Mouse (Mus musculus) bone marrow, adult 2 months (tissue): ENCODE measurements around the gene Hist1h4a. TPM values are rescaled to one million over a fixed set of nuclear protein-coding genes. Genes with fewer than 3 reads are reported as not detected.
"Not testable (repeated sequence)": the region's sequence is repeated elsewhere in the genome, so short reads cannot be mapped to it uniquely, and the experiment has no call there.

ENCODE experiments used
- H3K27ac ChIP-seq: fragments of 200-500 bp; 2 replicates; pipeline ENCODE4 v1.5.1; 2012; ENCODE audit warnings: low read depth, mild to moderate bottlenecking, control low read depth, inconsistent platforms, low read length; ENCODE audit not compliant: control insufficient read depth, poor library complexity, insufficient read depth
- H3K4me1 ChIP-seq: fragments of 200-500 bp; 2 replicates; pipeline ENCODE4 v1.6.1; 2011; ENCODE audit warnings: low read length; ENCODE audit not compliant: control insufficient read depth, insufficient read depth
- H3K4me3 ChIP-seq: fragments of 200-500 bp; replicated peaks from 2 replicates; pipeline ENCODE3; 2011; ENCODE audit warnings: mild to moderate bottlenecking, low read depth, low read length, control low read depth; ENCODE audit not compliant: control insufficient read depth
- CTCF ChIP-seq: fragments of 200-500 bp; IDR thresholded peaks from 2 replicates; pipeline ENCODE4 v1.5.1; 2011; ENCODE audit warnings: low read length, control low read depth; ENCODE audit not compliant: control insufficient read depth, insufficient read depth
- POLR2A ChIP-seq: fragments of 200-500 bp; IDR thresholded peaks from 2 replicates; pipeline ENCODE4 v1.6.1; 2011; ENCODE audit warnings: low read depth, mild to moderate bottlenecking, control low read depth, low read length, borderline replicate concordance; ENCODE audit not compliant: control insufficient read depth
- WGBS: fragments of 180-500 bp; shearing (Covaris S2); methylation state at CpG from one replicate; pipeline ENCODE4 v1.1.7; 2018; 5-methylcytosine and 5-hydroxymethylcytosine counted together
- polyA plus RNA-seq: library from polyadenylated mRNA; stranded (reverse); fragments of >200 nt; gene quantifications from 2 replicates; pipeline ENCODE4 v1.2.4, GENCODE M21; 2011; ENCODE audit warnings: low replicate concordance; ENCODE audit not compliant: missing spikeins, insufficient read depth, insufficient read length

Gene Hist1h4a
- polyA plus RNA-seq = 62.7 and 98.3 TPM in 2 replicates

DNA sequence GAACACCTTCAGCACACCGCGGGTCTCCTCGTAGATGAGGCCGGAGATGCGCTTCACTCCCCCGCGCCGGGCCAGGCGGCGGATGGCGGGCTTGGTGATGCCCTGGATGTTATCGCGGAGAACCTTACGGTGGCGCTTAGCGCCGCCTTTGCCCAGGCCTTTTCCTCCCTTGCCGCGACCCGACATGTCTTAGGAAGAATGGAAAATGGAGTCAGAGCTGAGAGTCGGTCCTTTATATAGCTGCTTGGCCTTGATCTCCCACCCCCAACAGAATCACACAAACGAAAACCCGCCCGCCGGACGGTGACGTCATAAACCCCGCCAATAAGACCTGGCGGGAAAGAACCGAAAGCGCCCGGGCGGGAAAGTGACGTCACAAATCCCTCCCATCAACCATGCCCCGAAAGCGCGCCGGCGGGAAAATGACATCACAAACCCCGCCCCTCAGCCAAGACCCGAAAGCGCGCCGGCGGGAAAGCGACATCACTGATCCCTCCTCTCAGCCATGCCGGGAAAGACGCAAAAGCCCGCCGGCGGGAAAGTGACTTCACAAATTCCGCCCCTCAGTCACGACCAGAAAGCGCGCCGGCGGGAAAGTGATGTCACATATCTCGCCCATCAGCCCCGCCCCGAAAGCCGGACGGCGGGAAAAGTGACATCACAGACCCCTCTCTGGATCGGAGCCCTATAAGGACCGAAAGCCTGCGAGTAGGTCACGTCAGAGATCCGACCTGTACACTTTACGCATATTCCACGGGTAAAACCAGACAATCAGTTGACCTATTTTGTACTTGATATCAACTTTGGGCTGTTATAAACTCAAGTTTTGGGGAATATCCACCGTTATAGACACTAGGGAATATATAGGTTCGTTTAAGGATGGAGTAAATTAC lies at the start of gene Hist1h4a:
Hist1h4a (minus strand) TSS at position 259 of the 893 bp plus-strand sequence.
- WGBS = under 1% methylated on average over 67 of the region's 72 CpGs
- H3K4me3 ChIP-seq = peak within 1 kb of the TSS; percentile 66
- H3K27ac ChIP-seq = peak within 1 kb of the TSS; percentile 99
- no peaks in the 10 kb centered on the region; the same call in 1 of the 2 replicates for H3K4me1 ChIP-seq
- TF ChIP-seq CTCF (no peak), POLR2A (peak; percentile 93)

DNA sequence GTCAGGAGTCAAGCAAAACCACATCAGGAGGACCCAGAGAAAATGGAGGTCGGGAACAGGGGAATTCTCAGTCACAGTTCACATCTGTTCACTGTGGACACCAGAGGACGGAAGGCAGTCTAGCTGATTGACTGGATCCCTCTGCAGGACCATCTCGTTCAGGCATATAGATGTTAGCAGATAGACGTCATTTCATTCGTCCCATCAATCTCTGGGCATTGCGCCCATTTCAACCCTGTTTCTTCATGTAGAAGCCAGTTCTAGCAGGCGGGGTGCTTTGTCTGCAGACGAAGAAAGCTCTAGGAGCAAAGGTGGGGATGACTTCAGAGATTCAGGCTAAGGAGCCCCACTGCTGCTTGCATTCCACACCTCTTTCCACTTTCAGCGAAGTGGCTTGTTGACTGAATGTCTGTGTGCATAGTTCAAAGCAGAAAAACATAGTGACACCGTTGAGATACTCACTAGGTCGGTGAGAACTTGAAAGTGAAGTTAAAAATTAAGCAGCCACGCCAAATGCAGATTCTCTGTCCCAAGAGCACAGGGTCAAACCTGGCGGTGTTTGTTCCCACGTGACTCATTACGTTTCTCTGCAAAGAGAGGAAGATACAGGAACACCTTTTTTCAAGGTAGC lies 45.5 kb upstream of the Hist1h4a start, which contains the start of gene Slc17a2:
Slc17a2 (plus strand) TSS at position 572 of the 631 bp plus-strand sequence.
- Histone ChIP-seq H3K4me3 (no peak within 1 kb of the TSS), H3K27ac (no peak within 1 kb of the TSS), H3K4me1 (no peaks in the 10 kb centered on the region)
- TF ChIP-seq POLR2A (no peak), CTCF (no peak)
- WGBS = 81% methylated on average over 15 of the region's 15 CpGs

DNA sequence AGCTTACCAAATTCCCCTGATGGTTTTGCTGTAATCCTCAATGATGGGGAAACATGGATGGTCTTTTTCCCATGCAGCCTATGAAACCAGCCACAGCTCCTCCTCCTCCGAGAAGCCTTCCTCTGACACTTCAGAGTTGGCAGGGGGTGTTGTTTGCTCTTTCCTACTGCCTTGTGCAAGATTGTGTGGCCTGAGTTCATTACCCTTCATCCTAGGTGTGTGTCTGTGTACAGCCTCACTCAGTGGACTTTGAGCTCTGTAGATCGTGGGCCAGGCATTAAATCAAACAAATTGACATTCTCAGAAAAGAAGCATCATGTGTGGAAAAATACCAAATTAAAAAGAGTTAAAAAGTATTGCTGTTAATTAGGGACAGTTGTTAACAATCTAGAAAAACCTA lies 43.5 kb upstream of the Hist1h4a start:
- no peaks in the 10 kb centered on the region for H3K4me1 ChIP-seq
- no peak overlapping the region for H3K4me3 ChIP-seq
- TF ChIP-seq CTCF (no peak), POLR2A (no peak)
- 58% methylated on average over 2 of the region's 2 CpGs for WGBS
- no peak overlapping the region for H3K27ac ChIP-seq

DNA sequence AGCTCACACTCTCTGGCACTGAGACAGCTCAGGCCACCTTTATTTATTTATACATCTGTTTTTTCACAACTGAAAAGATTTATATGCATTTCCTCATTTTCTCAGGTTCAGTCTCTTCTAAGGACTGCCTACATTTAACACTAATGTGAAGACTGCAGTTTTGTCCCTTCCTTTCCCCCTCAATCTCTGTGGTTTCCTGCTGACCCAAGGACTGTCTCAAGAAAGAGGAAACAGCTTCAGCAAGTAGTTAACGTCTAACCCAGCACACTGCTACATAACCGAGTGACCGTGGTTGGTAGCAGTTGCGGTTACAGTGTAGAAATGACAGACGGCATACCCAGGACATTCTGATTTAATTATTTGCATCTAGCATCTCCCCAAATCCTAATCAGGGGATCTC lies 38.4 kb upstream of the Hist1h4a start:
- no peak overlapping the region for H3K27ac ChIP-seq
- 3% methylated on average over 5 of the region's 5 CpGs for WGBS
- no peak overlapping the region for H3K4me3 ChIP-seq
- peaks cover 1% of the 10 kb centered on the region; the same call in 1 of the 2 replicates for H3K4me1 ChIP-seq
- TF ChIP-seq POLR2A (no peak), CTCF (no peak)

DNA sequence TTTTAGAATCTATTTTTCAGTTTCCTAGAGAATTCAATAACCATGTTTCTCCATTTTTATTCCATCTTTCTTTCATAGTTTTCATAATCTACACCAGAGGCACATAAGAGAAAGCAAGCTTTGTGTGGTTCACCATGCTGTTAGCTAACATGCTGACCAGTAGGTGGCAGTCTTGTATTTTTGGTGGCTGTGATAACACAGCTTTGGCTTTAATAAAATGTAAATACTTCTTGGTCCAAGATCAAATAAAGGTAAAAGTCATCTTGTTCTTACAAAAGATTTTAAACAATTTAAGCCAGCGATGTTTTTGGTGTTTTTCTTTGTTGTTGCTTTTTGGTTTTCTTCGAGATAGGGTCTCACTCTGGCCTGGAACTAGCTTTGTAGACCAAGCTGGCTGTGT lies 31.5 kb upstream of the Hist1h4a start:
- Histone ChIP-seq H3K4me1 (no peaks in the 10 kb centered on the region), H3K27ac (no peak overlapping the region), H3K4me3 (no peak overlapping the region)
- 39% methylated on average over 2 of the region's 2 CpGs for WGBS
- TF ChIP-seq CTCF (peak; percentile 25; the same call in 1 of the 2 replicates), POLR2A (no peak)

DNA sequence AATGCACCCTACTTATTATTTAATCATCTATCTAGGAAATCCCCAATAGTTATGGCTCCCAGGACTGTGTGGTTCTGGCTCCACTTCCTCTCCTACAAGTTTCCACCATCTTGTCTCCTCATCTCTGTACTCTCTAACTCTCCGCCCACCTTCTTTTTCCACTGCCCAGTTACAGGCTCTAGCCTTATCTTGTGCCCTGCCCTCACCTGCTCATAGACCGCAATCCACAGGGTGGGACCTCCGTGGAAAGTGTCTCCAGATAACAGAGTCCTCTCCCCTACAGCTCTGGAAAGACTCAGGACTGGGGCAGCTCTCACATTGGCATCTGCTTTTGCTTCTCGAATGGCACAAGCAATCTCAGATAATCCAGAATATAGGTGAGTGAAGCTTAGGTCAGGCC lies 18.0 kb upstream of the Hist1h4a start:
- WGBS = 70% methylated on average over 4 of the region's 4 CpGs
- TF ChIP-seq CTCF (no peak), POLR2A (no peak)
- peaks cover 2% of the 10 kb centered on the region for H3K4me1 ChIP-seq
- no peak overlapping the region for H3K27ac ChIP-seq
- H3K4me3 ChIP-seq = no peak overlapping the region

DNA sequence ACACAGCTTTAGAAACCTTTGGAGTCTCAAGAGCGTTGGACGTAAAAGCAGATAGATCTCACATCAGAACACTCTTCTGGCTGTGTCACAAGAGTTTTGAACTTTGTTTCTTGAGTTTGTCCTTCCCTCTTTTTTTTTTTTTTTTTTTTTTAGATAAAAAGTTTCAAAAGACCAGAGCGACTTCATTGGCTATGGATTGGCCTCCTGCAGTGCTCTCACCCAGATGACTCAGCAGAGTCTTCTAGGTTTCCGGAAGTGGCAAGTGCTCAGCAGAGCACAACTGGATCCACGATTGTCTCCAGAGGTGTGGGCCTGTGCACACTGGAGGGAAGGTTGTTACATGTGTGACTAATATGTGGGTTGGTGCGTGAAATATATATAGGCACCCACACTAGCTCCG lies 17.3 kb upstream of the Hist1h4a start:
- TF ChIP-seq POLR2A (no peak), CTCF (no peak)
- WGBS = 61% methylated on average over 7 of the region's 7 CpGs
- Histone ChIP-seq H3K27ac (no peak overlapping the region), H3K4me1 (peaks cover 2% of the 10 kb centered on the region), H3K4me3 (no peak overlapping the region)

DNA sequence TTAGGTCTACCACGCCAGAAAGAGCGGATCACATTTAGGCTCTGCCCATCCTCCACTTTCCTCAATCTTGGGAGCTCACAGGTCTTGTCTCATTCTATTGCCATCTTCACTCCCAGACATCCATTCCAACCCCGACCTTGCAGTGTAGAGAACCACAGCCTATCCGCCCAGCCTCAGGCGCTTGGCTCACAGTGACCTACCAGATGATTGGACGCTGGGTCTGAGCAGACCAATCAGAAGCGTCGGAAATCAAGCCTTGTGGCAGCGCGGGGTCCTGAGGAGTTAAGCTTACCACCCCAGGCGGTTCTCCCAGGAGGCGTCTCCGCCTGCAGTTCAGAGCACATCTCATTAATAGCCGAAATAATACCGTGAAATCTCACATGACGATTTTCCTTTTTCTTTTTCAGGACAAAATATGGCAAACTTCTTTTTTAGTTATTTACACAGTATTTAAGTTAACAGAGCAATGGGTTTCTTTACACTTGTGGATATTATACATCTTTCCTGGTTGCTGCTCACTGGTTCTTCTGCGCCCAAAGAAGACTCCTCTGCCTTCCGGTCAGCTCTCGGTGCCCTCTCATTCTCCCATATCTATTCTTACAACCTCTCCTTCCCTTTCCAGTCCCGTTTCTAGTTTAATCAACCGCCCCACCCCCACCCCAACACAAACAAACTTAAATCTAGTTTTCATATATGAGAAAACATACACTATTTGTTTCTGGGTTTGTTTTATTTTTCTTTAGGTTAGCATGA lies 11.7 kb upstream of the Hist1h4a start:
- no peak overlapping the region for H3K4me3 ChIP-seq
- TF ChIP-seq CTCF = 0 out of 2 replicates have a peak, but pooled peaks have one; percentile 0
- TF ChIP-seq POLR2A = no peak
- no peak overlapping the region for H3K27ac ChIP-seq
- 49% methylated on average over 21 of the region's 21 CpGs for WGBS
- peaks cover 2% of the 10 kb centered on the region; the same call in 1 of the 2 replicates for H3K4me1 ChIP-seq

DNA sequence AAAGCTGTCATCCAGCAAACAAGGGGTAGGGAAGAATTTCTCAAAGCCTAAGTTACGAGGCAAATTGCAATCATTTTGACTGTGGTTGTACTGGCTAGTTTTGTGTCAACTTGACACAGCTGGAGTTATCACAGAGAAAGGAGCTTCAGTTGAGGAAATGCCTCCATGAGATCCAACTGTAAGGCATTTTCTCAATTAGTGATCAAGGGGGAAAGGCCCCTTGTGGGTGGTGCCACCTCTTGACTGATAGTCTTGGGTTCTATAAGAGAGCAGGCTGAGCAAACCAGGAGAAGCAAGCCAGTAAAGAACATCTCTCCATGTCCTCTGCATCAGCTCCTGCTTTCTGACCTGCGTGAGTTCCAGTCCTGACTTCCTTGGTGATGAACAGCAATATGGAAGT lies 8.6 kb upstream of the Hist1h4a start, which contains the start of gene Trim38:
Trim38 (plus strand) TSS at position 301 of the 400 bp plus-strand sequence.
- H3K4me1 ChIP-seq, H3K4me3 ChIP-seq: not testable (repeated sequence)
- WGBS = 65% methylated on average over 2 of the region's 2 CpGs
- H3K27ac ChIP-seq = peak within 1 kb of the TSS; percentile 64; the same call in 1 of the 2 replicates
